Mouse (Mus musculus) lung, embryonic 16.5 days (tissue): ENCODE results near the gene Gm11146. TPM values are rescaled to one million over a fixed set of nuclear protein-coding genes. Genes with fewer than 3 reads are reported as not detected.

Experiments used
- ATAC-seq: fragments of 200-750 bp; cut with Nextera tagmentation; 2 replicates; pipeline ENCODE4 v1.8.0; 2017; ENCODE audit warnings: low read depth, mild to moderate bottlenecking, moderate library complexity
- H3K27ac ChIP-seq: fragments of 300-500 bp; sonication (generic); 2 replicates; pipeline ENCODE4 v1.5.1; 2014; ENCODE audit warnings: mild to moderate bottlenecking, control low read depth, low read length
- H3K27me3 ChIP-seq: fragments of 300-500 bp; sonication (generic); 2 replicates; pipeline ENCODE4 v1.6.1; 2014; ENCODE audit warnings: low read depth, low read length, mixed read lengths; ENCODE audit not compliant: control insufficient read depth, insufficient read depth
- H3K36me3 ChIP-seq: fragments of 300-500 bp; sonication (generic); 2 replicates; pipeline ENCODE4 v1.6.1; 2014; ENCODE audit warnings: low read length; ENCODE audit not compliant: control insufficient read depth, insufficient read depth
- H3K4me1 ChIP-seq: fragments of 300-500 bp; sonication (generic); replicated peaks from 2 replicates; pipeline ENCODE4 v1.6.1; 2014; ENCODE audit warnings: low read length, mixed read lengths; ENCODE audit not compliant: control insufficient read depth, insufficient read depth
- H3K4me2 ChIP-seq: fragments of 300-500 bp; sonication (generic); 2 replicates; pipeline ENCODE4 v1.6.1; 2014; ENCODE audit warnings: low read depth, low read length, control low read depth
- H3K4me3 ChIP-seq: fragments of 300-500 bp; sonication (generic); 2 replicates; pipeline ENCODE4 v1.5.1; 2014; ENCODE audit warnings: mild to moderate bottlenecking, low read length, control low read depth
- H3K9ac ChIP-seq: fragments of 300-500 bp; sonication (generic); 2 replicates; pipeline ENCODE4 v1.6.1; 2014; ENCODE audit warnings: low read length, control low read depth
- H3K9me3 ChIP-seq: fragments of 300-500 bp; sonication (generic); 2 replicates; pipeline ENCODE4 v1.6.1; 2016; ENCODE audit warnings: low read length; ENCODE audit not compliant: control insufficient read depth
- WGBS: fragments of 180-500 bp; shearing (Covaris S2); extraction: QIAGEN DNeasy Blood & Tissue Kit; methylation state at CpG from one replicate; pipeline ENCODE4 v1.1.7; 2014; 5-methylcytosine and 5-hydroxymethylcytosine counted together
- microRNA counts: library from miRNA; unstranded; fragments of <30 nt; microRNA quantifications from one replicate; lab custom pipeline; 2016
- microRNA-seq: library from miRNA; unstranded; fragments of <30 nt; microRNA quantifications from one replicate; pipeline ENCODE4, GENCODE M21; 2016
- polyA plus RNA-seq: library from polyadenylated mRNA; unstranded; fragments of >200 nt; fragmentation: Nextera tagmentation; extraction: Ambion mirVana; gene quantifications from 2 replicates; pipeline ENCODE4 v1.2.1, GENCODE M21; 2015

Gm11146 gene
- polyA plus RNA-seq, 1 experiment from 2014 or later = not detected

- 86% methylated on average over 5 of the region's 5 CpGs for WGBS
- no peaks in the 10 kb centered on the region for H3K27me3 ChIP-seq
These were observed 28.9 kb downstream of the Gm11146 start for GRCm38 (mm10) chr16:77573036-77573435.

GRCm38 (mm10) chr16:77569457-77569856 is 32.4 kb downstream of the Gm11146 start:
- Histone ChIP-seq H3K27me3 (no peaks in the 10 kb centered on the region), H3K4me2 (no peak overlapping the region), H3K36me3 (no peaks in the 10 kb centered on the region), H3K9ac (no peak overlapping the region), H3K4me3 (no peak overlapping the region), H3K4me1 (no peaks in the 10 kb centered on the region), H3K27ac (0 out of 2 replicates have a peak overlapping the region, but pooled peaks have one; percentile 9), H3K9me3 (no peaks in the 10 kb centered on the region; the same call in 1 of the 2 replicates)
- ATAC-seq = peak; percentile 70
- WGBS = 83% methylated on average over 8 of the region's 8 CpGs

More at GRCm38 (mm10) chr16:77573036-77573435, 28.9 kb downstream of the Gm11146 start:
- no peak for ATAC-seq
- Histone ChIP-seq H3K9me3 (no peaks in the 10 kb centered on the region; the same call in 1 of the 2 replicates), H3K4me3 (no peak overlapping the region), H3K9ac (no peak overlapping the region), H3K36me3 (no peaks in the 10 kb centered on the region), H3K4me2 (no peak overlapping the region), H3K27ac (no peak overlapping the region), H3K4me1 (no peaks in the 10 kb centered on the region)

- WGBS = 59% methylated on average over 3 of the region's 3 CpGs
- Histone ChIP-seq H3K4me2 (no peak overlapping the region), H3K9ac (no peak overlapping the region), H3K27me3 (no peaks in the 10 kb centered on the region), H3K4me3 (no peak overlapping the region), H3K9me3 (no peaks in the 10 kb centered on the region; the same call in 1 of the 2 replicates), H3K4me1 (no peaks in the 10 kb centered on the region), H3K27ac (no peak overlapping the region), H3K36me3 (no peaks in the 10 kb centered on the region)
- ATAC-seq = no peak
These were observed 33.5 kb downstream of the Gm11146 start for GRCm38 (mm10) chr16:77568384-77568783.

- no peak overlapping the region for H3K4me3 ChIP-seq
- H3K27ac ChIP-seq = no peak overlapping the region
- no peaks in the 10 kb centered on the region for H3K4me1 ChIP-seq
- 0 out of 2 replicates have a peak, but pooled peaks cover 3% of the 10 kb centered on the region for H3K36me3 ChIP-seq
- no peak for ATAC-seq
- no peak overlapping the region for H3K9ac ChIP-seq
- H3K27me3 ChIP-seq = no peaks in the 10 kb centered on the region
- no peak overlapping the region for H3K4me2 ChIP-seq
- no peaks in the 10 kb centered on the region for H3K9me3 ChIP-seq
- WGBS = 77% methylated on average over 3 of the region's 3 CpGs
These were observed 39.0 kb downstream of the Gm11146 start for GRCm38 (mm10) chr16:77562852-77563251.

- 91% methylated on average over 10 of the region's 10 CpGs for WGBS
- 0 out of 2 replicates have a peak, but pooled peaks cover 3% of the 10 kb centered on the region for H3K36me3 ChIP-seq
- ATAC-seq = no peak
These were observed 45.3 kb downstream of the Gm11146 start for GRCm38 (mm10) chr16:77556446-77557105.

GRCm38 (mm10) chr16:77551051-77551450 is 50.8 kb downstream of the Gm11146 start:
- H3K27me3 ChIP-seq = no peaks in the 10 kb centered on the region
- no peak overlapping the region for H3K9ac ChIP-seq
- no peak overlapping the region for H3K4me2 ChIP-seq
- no peak for ATAC-seq
- H3K4me1 ChIP-seq = no peaks in the 10 kb centered on the region
- H3K4me3 ChIP-seq = no peak overlapping the region
- no peak overlapping the region for H3K27ac ChIP-seq
- H3K36me3 ChIP-seq = no peaks in the 10 kb centered on the region
- WGBS = 72% methylated on average over 3 of the region's 3 CpGs
- no peaks in the 10 kb centered on the region for H3K9me3 ChIP-seq

More at GRCm38 (mm10) chr16:77556446-77557105, 45.3 kb downstream of the Gm11146 start:
- Histone ChIP-seq H3K27me3 (no peaks in the 10 kb centered on the region), H3K4me2 (no peak overlapping the region), H3K27ac (no peak overlapping the region), H3K4me1 (no peaks in the 10 kb centered on the region), H3K9ac (no peak overlapping the region), H3K9me3 (no peaks in the 10 kb centered on the region), H3K4me3 (no peak overlapping the region)

MicroRNAs within 50 kb of the gene (microRNA counts, 519-probe panel; counts per million panel counts)
- microRNA mmu-miR-125b-5p (lab: Ali Mortazavi, UCI) = 5,310 counts per million, percentile 98 among the panel's probes with 10 or more counts
- 4,434 counts per million, percentile 90 among the panel's probes with 10 or more counts for microRNA mmu-miR-99a (lab: Ali Mortazavi, UCI)

Small RNA genes within 50 kb of the gene (microRNA-seq; reads per million reads assigned to microRNA genes)
- gene Mir125b-2 = 407 reads per million, percentile 66 among the genes with 10 or more reads in this experiment
- 42,505 reads per million, percentile 99 among the genes with 10 or more reads in this experiment for gene Mir99a
- gene Mirlet7c-1 = 205 reads per million, percentile 57 among the genes with 10 or more reads in this experiment
